Mouse (Mus musculus) cortical plate, adult 2 months (tissue): Measurements from ENCODE around the gene Casp6.
A peak's percentile ranks its signal among the peaks of the same experiment; 100 is the strongest.

Source experiments
- CTCF ChIP-seq: fragments of 200-500 bp; IDR thresholded peaks from 2 replicates; pipeline ENCODE4 v1.5.1; 2011; ENCODE audit warnings: mild to moderate bottlenecking, control low read depth, low read length; ENCODE audit not compliant: insufficient read depth; ENCODE audit errors: extremely low read depth
- POLR2A ChIP-seq: fragments of 200-500 bp; IDR thresholded peaks from 2 replicates; pipeline ENCODE4 v1.6.1; 2011; ENCODE audit warnings: mild to moderate bottlenecking, low read length, control low read depth; ENCODE audit not compliant: insufficient read depth; ENCODE audit errors: extremely low read depth

DNA sequence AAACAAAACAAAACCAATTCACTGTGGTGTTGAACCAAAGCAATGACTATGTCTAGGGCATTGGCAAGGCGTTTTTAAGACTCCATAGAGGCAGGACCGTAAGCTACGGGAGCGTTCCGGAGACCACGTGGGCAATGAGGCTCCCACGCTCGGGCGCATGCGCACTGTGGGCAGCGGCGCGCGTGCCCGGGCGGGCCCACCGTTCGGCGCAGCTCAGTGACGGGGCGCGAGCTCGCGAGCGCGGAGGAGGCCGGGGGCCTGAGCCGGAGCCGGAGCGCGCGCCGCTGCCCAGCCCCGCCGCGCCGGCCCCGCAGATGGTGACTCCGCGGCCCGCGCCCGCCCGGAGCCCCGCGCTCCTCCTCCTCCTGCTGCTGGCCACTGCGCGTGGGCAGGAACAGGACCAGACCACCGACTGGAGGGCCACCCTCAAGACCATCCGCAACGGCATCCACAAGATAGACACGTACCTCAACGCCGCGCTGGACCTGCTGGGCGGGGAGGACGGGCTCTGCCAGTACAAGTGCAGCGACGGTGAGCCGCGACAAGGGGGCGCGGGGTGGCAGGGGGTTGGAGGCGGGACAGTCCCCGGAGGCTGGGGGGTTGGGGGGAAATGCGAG, 22.7 kb upstream of the Casp6 start, which contains the start of gene Pla2g12a:
- peak; percentile 71 for TF ChIP-seq POLR2A
- TF ChIP-seq CTCF, result no peak
